Mouse (Mus musculus) heart, embryonic 13.5 days (tissue): ENCODE data around the gene Banf1. TPM values are rescaled to one million over a fixed set of nuclear protein-coding genes. Genes with fewer than 3 reads are reported as not detected.
"Not testable (repeated sequence)": the region's sequence is repeated elsewhere in the genome, so short reads cannot be mapped to it uniquely, and the experiment has no call there.

Experiments used
- ATAC-seq: fragments of 200-750 bp; cut with Nextera tagmentation; 2 replicates; pipeline ENCODE4 v1.8.0; 2017; ENCODE audit warnings: moderate TSS enrichment; ENCODE audit not compliant: insufficient number of reproducible peaks, low FRiP score, low TSS enrichment; ENCODE audit errors: extremely low read depth
- H3K27ac ChIP-seq: fragments of 300-500 bp; sonication (generic); replicated peaks from 2 replicates; pipeline ENCODE4 v1.5.1; 2015; ENCODE audit warnings: moderate library complexity, mild to moderate bottlenecking, inconsistent platforms
- H3K27me3 ChIP-seq: fragments of 300-500 bp; sonication (generic); replicated peaks from 2 replicates; pipeline ENCODE4 v1.6.1; 2015; ENCODE audit warnings: mild to moderate bottlenecking, inconsistent platforms
- H3K36me3 ChIP-seq: fragments of 300-500 bp; sonication (generic); 2 replicates; pipeline ENCODE4 v1.6.1; 2015; ENCODE audit warnings: mild to moderate bottlenecking, inconsistent platforms
- H3K4me1 ChIP-seq: fragments of 300-500 bp; sonication (generic); 2 replicates; pipeline ENCODE4 v1.6.1; 2015; ENCODE audit warnings: inconsistent platforms
- H3K4me2 ChIP-seq: fragments of 300-500 bp; sonication (generic); 2 replicates; pipeline ENCODE4 v1.6.1; 2015; ENCODE audit warnings: inconsistent platforms, mild to moderate bottlenecking, moderate library complexity
- H3K4me3 ChIP-seq: fragments of 300-500 bp; sonication (generic); 2 replicates; pipeline ENCODE4 v1.5.1; 2015; ENCODE audit warnings: moderate library complexity, mild to moderate bottlenecking, inconsistent platforms
- H3K9ac ChIP-seq: fragments of 300-500 bp; sonication (generic); 2 replicates; pipeline ENCODE4 v1.6.1; 2015; ENCODE audit warnings: inconsistent platforms, mild to moderate bottlenecking, moderate library complexity
- H3K9me3 ChIP-seq: fragments of 300-500 bp; sonication (generic); 2 replicates; pipeline ENCODE4 v1.6.1; 2016; ENCODE audit warnings: inconsistent platforms
- WGBS: fragments of 180-500 bp; shearing (Covaris S2); methylation state at CpG from one replicate; pipeline ENCODE4 v1.1.7; 2015; ENCODE audit warnings: mixed read lengths; 5-methylcytosine and 5-hydroxymethylcytosine counted together
- polyA plus RNA-seq: library from polyadenylated mRNA; unstranded; fragments of >200 nt; fragmentation: Nextera tagmentation; extraction: Ambion mirVana; gene quantifications from 2 replicates; pipeline ENCODE4 v1.2.1, GENCODE M21; 2015

Banf1 gene
- 399 and 477 TPM in 2 replicates for polyA plus RNA-seq

GRCm38 (mm10) chr19:5367053-5367359 lies at the start of gene Banf1:
TSS of gene Banf1 (minus strand) at chr19:5367168.
- Histone ChIP-seq H3K4me2 (peak within 1 kb of the TSS; percentile 97), H3K27ac (peak within 1 kb of the TSS; percentile 97), H3K9ac (peak within 1 kb of the TSS; percentile 96), H3K36me3 (peaks cover 64% of the 10 kb centered on the region), H3K4me1 (peaks cover 20% of the 10 kb centered on the region), H3K27me3 (no peaks in the 10 kb centered on the region), H3K9me3 (no peaks in the 10 kb centered on the region), H3K4me3 (peak within 1 kb of the TSS; percentile 100)
- peak; percentile 11; the same call in 1 of the 2 replicates for ATAC-seq
- WGBS, result under 1% methylated on average over 33 of the region's 33 CpGs

GRCm38 (mm10) chr19:5414534-5414957 lies 47.6 kb upstream of the Banf1 start:
- 49% methylated on average over 2 of the region's 2 CpGs for WGBS
- Histone ChIP-seq H3K36me3 (peaks cover 19% of the 10 kb centered on the region), H3K9me3 (no peaks in the 10 kb centered on the region), H3K4me2 (no peak overlapping the region), H3K4me3 (no peak overlapping the region), H3K4me1 (peaks cover 13% of the 10 kb centered on the region; the same call in 1 of the 2 replicates), H3K9ac (peak overlapping the region; percentile 47; the same call in 1 of the 2 replicates), H3K27me3 (no peaks in the 10 kb centered on the region), H3K27ac (no peak overlapping the region)
- ATAC-seq, result no peak

GRCm38 (mm10) chr19:5413840-5414239 lies 46.9 kb upstream of the Banf1 start:
- Histone ChIP-seq H3K36me3 (peaks cover 18% of the 10 kb centered on the region; the same call in 1 of the 2 replicates), H3K4me2 (no peak overlapping the region), H3K27ac (no peak overlapping the region), H3K27me3 (no peaks in the 10 kb centered on the region), H3K9ac (no peak overlapping the region), H3K9me3 (no peaks in the 10 kb centered on the region), H3K4me1 (peaks cover 18% of the 10 kb centered on the region), H3K4me3 (no peak overlapping the region)
- WGBS, result 64% methylated on average over 4 of the region's 4 CpGs
- no peak for ATAC-seq

GRCm38 (mm10) chr19:5411961-5412360 lies 45.0 kb upstream of the Banf1 start:
- peaks cover 35% of the 10 kb centered on the region for H3K4me1 ChIP-seq

GRCm38 (mm10) chr19:5410641-5411040 lies 43.7 kb upstream of the Banf1 start:
- H3K4me2 ChIP-seq, result no peak overlapping the region
- WGBS, result 70% methylated on average over 5 of the region's 5 CpGs
- no peak overlapping the region for H3K27ac ChIP-seq
- ATAC-seq, result no peak
- no peak overlapping the region for H3K4me3 ChIP-seq
- peaks cover 8% of the 10 kb centered on the region; the same call in 1 of the 2 replicates for H3K36me3 ChIP-seq
- H3K27me3 ChIP-seq, result no peaks in the 10 kb centered on the region
- peaks cover 39% of the 10 kb centered on the region for H3K4me1 ChIP-seq
- no peaks in the 10 kb centered on the region for H3K9me3 ChIP-seq
- no peak overlapping the region for H3K9ac ChIP-seq

More at GRCm38 (mm10) chr19:5411961-5412360, 45.0 kb upstream of the Banf1 start:
- H3K27me3 ChIP-seq, result no peaks in the 10 kb centered on the region
- H3K9ac ChIP-seq, result no peak overlapping the region
- H3K4me3 ChIP-seq, result no peak overlapping the region
- H3K36me3 ChIP-seq, result peaks cover 11% of the 10 kb centered on the region; the same call in 1 of the 2 replicates
- WGBS, result 55% methylated on average over 5 of the region's 5 CpGs
- H3K27ac ChIP-seq, result no peak overlapping the region
- no peaks in the 10 kb centered on the region for H3K9me3 ChIP-seq
- H3K4me2 ChIP-seq, result no peak overlapping the region
- ATAC-seq, result no peak

GRCm38 (mm10) chr19:5409068-5409467 lies 42.1 kb upstream of the Banf1 start:
- Histone ChIP-seq H3K4me3 (no peak overlapping the region), H3K9me3 (no peaks in the 10 kb centered on the region), H3K27me3 (no peaks in the 10 kb centered on the region), H3K4me2 (no peak overlapping the region), H3K4me1 (peaks cover 36% of the 10 kb centered on the region), H3K36me3 (peaks cover 8% of the 10 kb centered on the region; the same call in 1 of the 2 replicates), H3K9ac (peak overlapping the region; percentile 33), H3K27ac (peak overlapping the region; percentile 51)
- WGBS, result 74% methylated on average over 5 of the region's 5 CpGs
- no peak for ATAC-seq

GRCm38 (mm10) chr19:5408057-5409001 lies 41.4 kb upstream of the Banf1 start:
- H3K4me2 ChIP-seq, result peak overlapping the region; percentile 76
- H3K9ac ChIP-seq, result peak overlapping the region; percentile 93
- WGBS, result 69% methylated on average over 13 of the region's 13 CpGs
- peak overlapping the region; percentile 70 for H3K4me3 ChIP-seq
- no peak for ATAC-seq
- H3K4me1 ChIP-seq, result peaks cover 36% of the 10 kb centered on the region
- no peaks in the 10 kb centered on the region for H3K9me3 ChIP-seq
- peak overlapping the region; percentile 51 for H3K27ac ChIP-seq
- H3K36me3 ChIP-seq, result peaks cover 8% of the 10 kb centered on the region; the same call in 1 of the 2 replicates
- no peaks in the 10 kb centered on the region for H3K27me3 ChIP-seq

- no peaks in the 10 kb centered on the region for H3K9me3 ChIP-seq
- H3K27me3 ChIP-seq, result no peaks in the 10 kb centered on the region
- H3K4me3 ChIP-seq, result peak overlapping the region; percentile 70
- H3K4me2 ChIP-seq, result peak overlapping the region; percentile 76
- WGBS, result 17% methylated on average over 7 of the region's 7 CpGs
- H3K4me1 ChIP-seq, result peaks cover 36% of the 10 kb centered on the region
- H3K9ac ChIP-seq, result peak overlapping the region; percentile 93
- ATAC-seq, result peak; percentile 45; the same call in 1 of the 2 replicates
- peaks cover 8% of the 10 kb centered on the region; the same call in 1 of the 2 replicates for H3K36me3 ChIP-seq
- H3K27ac ChIP-seq, result peak overlapping the region; percentile 98
Observed at GRCm38 (mm10) chr19:5407133-5407532, 40.2 kb upstream of the Banf1 start.

- not testable (repeated sequence) for H3K9me3 ChIP-seq, H3K27me3 ChIP-seq, H3K36me3 ChIP-seq
- ATAC-seq, result peak; percentile 62
- H3K9ac ChIP-seq, result peak overlapping the region; percentile 93
- H3K4me2 ChIP-seq, result peak overlapping the region; percentile 76
- peak overlapping the region; percentile 98 for H3K27ac ChIP-seq
- H3K4me3 ChIP-seq, result peak overlapping the region; percentile 70
- H3K4me1 ChIP-seq, result peaks cover 32% of the 10 kb centered on the region
- WGBS, result 6% methylated on average over 24 of the region's 25 CpGs
Observed at GRCm38 (mm10) chr19:5406531-5407126, 39.7 kb upstream of the Banf1 start.

- H3K9ac ChIP-seq, result peak overlapping the region; percentile 79
- H3K36me3 ChIP-seq, result peaks cover 8% of the 10 kb centered on the region; the same call in 1 of the 2 replicates
- no peaks in the 10 kb centered on the region for H3K27me3 ChIP-seq
- H3K27ac ChIP-seq, result peak overlapping the region; percentile 74
- H3K4me2 ChIP-seq, result peak overlapping the region; percentile 72
- WGBS, result 27% methylated on average over 7 of the region's 7 CpGs
- H3K4me3 ChIP-seq, result peak overlapping the region; percentile 48
- no peak for ATAC-seq
- H3K4me1 ChIP-seq, result peaks cover 32% of the 10 kb centered on the region
- no peaks in the 10 kb centered on the region for H3K9me3 ChIP-seq
Observed at GRCm38 (mm10) chr19:5405924-5406323, 39.0 kb upstream of the Banf1 start.

GRCm38 (mm10) chr19:5402293-5402692 lies 35.3 kb upstream of the Banf1 start, which contains the start of gene Tsga10ip:
TSS of gene Tsga10ip (minus strand) at chr19:5402526.
- Histone ChIP-seq H3K27me3 (no peaks in the 10 kb centered on the region), H3K4me3 (no peak within 1 kb of the TSS), H3K4me1 (peaks cover 10% of the 10 kb centered on the region), H3K36me3 (no peaks in the 10 kb centered on the region), H3K9me3 (no peaks in the 10 kb centered on the region), H3K27ac (no peak within 1 kb of the TSS), H3K9ac (0 out of 2 replicates have a peak within 1 kb of the TSS, but pooled peaks have one; percentile 21), H3K4me2 (no peak within 1 kb of the TSS)
- ATAC-seq, result no peak
- WGBS, result 75% methylated on average over 8 of the region's 8 CpGs
